19 mouse cellular contexts compared by ENCODE assay signal in the genomic region with DNA sequence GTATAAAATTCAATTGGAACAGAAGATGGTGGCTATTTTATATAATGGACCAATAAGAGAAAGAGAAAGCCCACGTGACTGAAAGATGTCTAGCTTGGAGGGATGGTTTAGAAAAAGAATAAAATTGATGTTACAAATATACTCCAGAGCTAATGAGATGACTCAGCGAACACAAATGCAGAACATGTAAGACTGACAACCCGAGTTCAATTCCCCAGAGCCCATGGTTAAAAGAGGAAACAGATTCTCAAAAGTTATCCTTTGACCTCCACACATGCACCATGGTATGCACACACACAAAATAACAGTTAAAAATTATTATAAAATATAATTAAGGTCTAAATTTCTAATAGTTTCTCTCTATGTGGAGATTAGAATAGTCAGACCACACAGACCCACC.
"Had no signal": no experiment of that assay in that cellular context is flagged by ENCODE, and none has a peak within 500 bp of the region (broad histone marks: within the 10 kb centered on the region; RNA-seq: fewer than 3 reads in every experiment).

No protein-coding gene starts in this region.

- ATAC-seq: liver, postnatal 0 days; lung, postnatal 0 days; midbrain, embryonic 15.5 days had no signal

- H3K4me3 ChIP-seq: limb, embryonic 12.5 days; limb, embryonic 15.5 days; midbrain, embryonic 12.5 days; midbrain, embryonic 15.5 days; neural tube, embryonic 12.5 days; neural tube, embryonic 15.5 days had no signal

- H3K4me1 ChIP-seq: limb, embryonic 12.5 days; midbrain, embryonic 15.5 days; neural tube, embryonic 15.5 days had no signal

- DNase-seq: kidney, postnatal 14 days; kidney, postnatal 4 days; liver, postnatal 0 days; lung, embryonic 14.5 days; right cerebral cortex, postnatal 25 days; spleen, adult 18-20 months; thymus, adult 2 months; thymus, postnatal 14 days; thymus, postnatal 4 days had no signal

- H3K9me3 ChIP-seq: limb, embryonic 12.5 days; limb, embryonic 15.5 days; midbrain, embryonic 12.5 days; midbrain, embryonic 15.5 days; neural tube, embryonic 12.5 days; neural tube, embryonic 15.5 days had no signal

- H3K9ac ChIP-seq: limb, embryonic 12.5 days; limb, embryonic 15.5 days; liver, embryonic 14.5 days; liver, postnatal 0 days; lung, embryonic 14.5 days; midbrain, embryonic 12.5 days; midbrain, embryonic 15.5 days; neural tube, embryonic 12.5 days; neural tube, embryonic 15.5 days had no signal

- H3K27me3 ChIP-seq: limb, embryonic 12.5 days; limb, embryonic 15.5 days; midbrain, embryonic 12.5 days; midbrain, embryonic 15.5 days; neural tube, embryonic 12.5 days; neural tube, embryonic 15.5 days had no signal

- H3K4me2 ChIP-seq: limb, embryonic 12.5 days; limb, embryonic 15.5 days; liver, embryonic 11.5 days; lung, embryonic 14.5 days; midbrain, embryonic 12.5 days; midbrain, embryonic 15.5 days; neural tube, embryonic 12.5 days; neural tube, embryonic 15.5 days had no signal

- H3K36me3 ChIP-seq: limb, embryonic 12.5 days; limb, embryonic 15.5 days; midbrain, embryonic 12.5 days; midbrain, embryonic 15.5 days; neural tube, embryonic 12.5 days; neural tube, embryonic 15.5 days had no signal

- H3K27ac ChIP-seq: limb, embryonic 12.5 days; limb, embryonic 15.5 days; liver, embryonic 14.5 days; macrophage; midbrain, embryonic 12.5 days; midbrain, embryonic 15.5 days; neural tube, embryonic 12.5 days; neural tube, embryonic 15.5 days had no signal
